Mouse (Mus musculus): ENCODE results near the gene Iscu.

DNA sequence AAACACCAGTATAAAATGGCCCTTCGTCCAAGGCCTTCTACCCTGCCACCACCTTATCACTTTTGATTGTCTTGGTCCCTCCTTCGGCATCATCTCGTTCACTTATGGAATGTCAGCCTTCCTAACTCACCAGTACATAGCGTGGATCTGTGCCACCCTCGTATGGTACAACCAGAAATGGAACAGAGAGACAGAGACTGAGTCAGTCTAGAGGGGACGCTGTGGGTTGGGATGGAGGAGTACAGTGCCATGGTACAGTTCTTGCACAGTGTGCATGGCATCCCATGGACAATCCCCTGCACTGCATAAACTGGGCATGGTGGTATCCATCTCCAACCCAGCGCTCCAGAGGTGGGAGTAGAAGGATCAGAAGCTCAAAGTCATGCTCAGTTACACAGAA is 43.9 kb upstream of the Iscu start:
- no peak for TF ChIP-seq GATA1 (IDR thresholded peaks at IDR 0.05; ENCODE audit: borderline replicate concordance, low read length)
- TF ChIP-seq FLI1 (IDR thresholded peaks at IDR 0.05; ENCODE audit: low read length): no peak

Measured in megakaryocyte, embryonic 14.5 days (primary cell).